Mouse (Mus musculus) WW6 (cell line): Measurements from ENCODE around the gene Pknox1.
"Not testable (repeated sequence)": the region's sequence is repeated elsewhere in the genome, so short reads cannot be mapped to it uniquely, and the experiment has no call there.

Experiments used
- DNase-seq: peaks from one replicate; pipeline ENCODE4 v3.0.0-alpha.2; 2013; ENCODE audit warnings: low read depth, low spot score

Gene Pknox1

DNA sequence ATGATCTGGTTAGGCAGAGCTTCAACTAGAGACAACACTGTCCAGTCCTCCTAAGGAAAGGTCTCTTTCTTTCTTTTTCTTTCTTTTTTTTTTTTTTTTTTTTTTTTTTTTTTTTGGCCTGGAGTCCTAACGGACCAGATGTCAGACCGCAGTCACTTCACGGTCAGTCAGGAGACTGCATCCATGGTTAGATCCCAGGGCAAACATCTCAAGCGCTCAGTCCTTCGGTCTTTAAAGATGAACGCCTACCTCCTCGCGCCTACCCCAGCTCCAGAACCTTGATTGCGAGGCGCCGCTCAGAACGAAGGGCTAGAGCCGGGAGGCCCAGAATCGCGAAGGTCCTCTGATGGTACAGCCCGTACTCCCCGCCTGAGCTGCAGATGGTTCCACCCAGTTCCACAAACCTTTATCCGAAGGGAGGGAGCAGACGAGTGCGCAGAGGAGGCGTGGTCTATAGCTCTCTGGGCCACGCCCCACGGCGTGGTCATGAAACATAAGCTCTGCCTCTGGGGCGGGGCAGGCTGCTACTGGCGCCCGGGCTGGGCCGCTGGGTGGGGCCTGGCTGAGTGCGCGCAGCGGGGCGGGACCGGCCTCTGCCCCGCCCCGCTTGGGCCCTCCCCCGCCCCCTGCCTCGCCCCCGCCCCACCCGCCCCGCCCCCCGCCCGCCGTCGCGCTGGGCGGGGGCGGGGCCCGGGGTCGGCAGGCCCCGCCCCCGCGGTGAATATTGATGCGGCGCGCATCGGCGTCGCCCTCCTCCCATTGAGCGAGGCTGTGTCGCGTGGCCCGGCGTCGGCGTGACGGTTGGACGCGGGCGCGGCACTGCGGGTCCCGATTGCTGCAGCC is at the start of gene Pknox1:
Gene Pknox1 (plus strand): TSS at position 720 of the 843 bp plus-strand sequence.
- DNase-seq = peak; percentile 99

DNA sequence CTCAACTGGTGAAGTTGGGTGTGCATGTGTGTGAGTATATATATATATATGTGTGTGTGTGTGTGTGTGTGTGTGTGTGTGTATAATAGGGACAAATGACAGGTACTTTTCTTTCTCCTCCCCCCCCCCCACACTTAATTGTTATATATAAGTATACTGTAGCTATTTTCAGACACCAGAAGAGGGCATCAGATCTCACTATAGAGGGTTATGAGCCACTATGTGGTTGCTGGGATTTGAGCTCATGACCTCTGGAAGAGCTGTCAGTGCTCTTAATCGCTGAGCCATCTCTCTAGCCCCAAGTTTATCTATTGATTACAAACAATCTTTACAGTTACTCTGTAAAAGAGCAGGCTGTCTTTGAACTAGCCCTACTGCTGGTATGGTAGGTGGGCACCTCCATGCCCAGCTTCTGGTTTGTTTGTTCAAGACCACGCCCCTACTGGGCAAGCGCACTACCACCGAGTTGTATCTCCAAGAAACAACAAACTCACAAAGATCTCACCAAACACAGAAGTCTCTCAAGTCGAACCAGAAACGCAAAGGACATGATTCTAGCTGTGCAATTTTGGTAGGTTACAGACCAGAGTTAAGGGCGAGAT is 45.1 kb upstream of the Pknox1 start:
- DNase-seq = no peak

DNA sequence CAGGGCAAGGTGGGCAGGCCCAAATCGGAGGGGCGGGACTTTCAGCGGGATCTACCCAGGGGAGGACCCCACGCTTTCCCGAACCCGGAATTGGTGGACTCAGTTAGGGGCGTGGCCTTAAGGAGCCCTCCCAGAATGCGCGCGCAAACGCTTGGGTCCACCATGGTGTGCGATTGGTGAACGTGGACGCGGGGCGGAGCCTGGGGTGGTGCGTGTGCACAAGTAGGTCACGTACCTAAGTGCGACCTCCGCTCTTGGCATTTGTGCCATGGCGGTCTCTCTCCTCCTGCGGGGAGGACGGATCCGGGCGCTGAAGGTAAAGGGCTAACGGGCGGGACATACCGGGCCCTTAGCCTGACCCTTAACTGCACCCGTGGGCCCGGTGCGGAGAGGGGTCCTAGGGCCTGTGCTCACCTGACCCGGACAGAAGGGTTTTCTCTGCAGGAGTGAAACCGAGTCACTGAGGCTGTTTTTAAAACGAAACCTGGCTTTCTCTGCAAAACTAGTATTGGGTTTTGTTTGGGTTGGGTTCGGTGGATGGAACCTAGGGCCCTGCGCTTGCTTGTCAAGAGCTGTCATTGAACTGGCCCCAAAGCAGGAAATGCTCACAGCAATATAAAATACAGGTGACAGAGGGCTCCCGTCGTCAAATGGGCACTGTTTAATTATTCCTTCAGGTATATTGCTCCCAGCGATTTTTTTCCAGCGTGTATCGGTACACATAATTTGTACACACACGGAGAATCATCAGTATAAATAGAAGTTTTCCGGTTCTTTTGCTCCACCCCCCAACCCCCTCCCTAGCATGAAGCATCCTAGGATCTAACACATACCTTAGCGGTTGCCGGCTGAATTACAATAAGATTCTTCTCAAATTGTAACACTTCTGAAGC is 44.3 kb upstream of the Pknox1 start, which contains the start of the genes Wdr4 and Ndufv3:
Gene Wdr4 (minus strand): TSS at position 35 of the 893 bp plus-strand sequence.
Gene Ndufv3 (plus strand): TSS at position 170 of the 893 bp plus-strand sequence.
- DNase-seq = peak; percentile 99

DNA sequence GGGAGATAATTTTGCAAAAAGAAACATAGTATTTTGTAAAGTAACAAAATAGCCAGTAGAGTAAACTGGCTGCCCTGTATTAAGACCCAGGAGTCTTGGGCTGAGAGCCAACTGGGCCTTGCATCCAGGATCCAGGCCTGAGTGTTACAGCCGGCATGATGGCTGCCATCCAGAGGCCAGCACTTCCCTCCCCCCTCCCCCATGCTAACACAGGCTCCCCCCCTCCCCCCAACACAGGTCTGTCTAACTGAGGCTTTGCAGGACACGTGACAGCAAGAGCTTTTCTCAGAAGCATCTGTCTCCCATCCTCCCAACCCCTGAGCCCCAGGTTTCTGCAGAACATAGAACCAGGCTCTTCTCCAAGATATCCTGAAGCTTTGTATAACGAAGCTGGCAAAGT is 43.6 kb upstream of the Pknox1 start:
- DNase-seq = no peak

DNA sequence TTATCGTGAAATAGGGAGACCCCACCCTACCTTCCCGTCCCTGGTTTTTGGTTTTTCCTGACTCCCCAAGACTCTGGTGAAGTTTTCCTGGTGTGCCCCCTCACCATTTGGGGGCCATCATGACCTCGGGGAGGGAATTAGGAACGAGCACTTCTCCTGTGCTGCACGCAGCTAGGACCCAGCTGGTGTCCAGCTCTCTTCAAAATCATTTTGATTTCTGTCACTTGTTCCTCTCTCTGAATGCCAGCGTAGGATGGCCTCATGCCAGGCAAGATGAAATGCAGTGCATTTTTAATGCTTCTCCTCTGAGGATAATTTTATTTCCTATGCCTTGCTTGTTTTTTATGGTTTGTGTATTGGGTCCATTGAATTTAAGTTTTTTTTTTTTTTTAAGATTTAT is 42.6 kb upstream of the Pknox1 start:
- no peak for DNase-seq

DNA sequence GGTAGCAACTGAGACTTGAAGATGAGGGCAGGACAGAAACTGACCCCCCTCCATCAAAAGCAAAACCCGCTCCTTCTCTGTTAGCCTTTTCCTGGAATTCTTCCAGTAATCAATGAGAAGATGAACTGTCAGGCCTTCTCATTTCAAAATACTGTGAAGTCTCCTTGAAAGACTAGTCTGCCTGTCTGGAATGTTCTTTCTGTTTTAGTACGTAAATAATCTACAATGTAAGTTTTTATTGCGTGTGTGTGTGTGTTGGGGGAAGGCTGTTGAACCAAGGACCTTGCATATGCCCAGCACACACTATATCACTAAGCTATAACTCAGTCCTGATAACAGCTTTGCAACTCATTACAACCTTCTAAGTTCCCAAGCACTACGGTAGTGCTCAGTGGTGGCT is 39.4 kb upstream of the Pknox1 start:
- DNase-seq = no peak

DNA sequence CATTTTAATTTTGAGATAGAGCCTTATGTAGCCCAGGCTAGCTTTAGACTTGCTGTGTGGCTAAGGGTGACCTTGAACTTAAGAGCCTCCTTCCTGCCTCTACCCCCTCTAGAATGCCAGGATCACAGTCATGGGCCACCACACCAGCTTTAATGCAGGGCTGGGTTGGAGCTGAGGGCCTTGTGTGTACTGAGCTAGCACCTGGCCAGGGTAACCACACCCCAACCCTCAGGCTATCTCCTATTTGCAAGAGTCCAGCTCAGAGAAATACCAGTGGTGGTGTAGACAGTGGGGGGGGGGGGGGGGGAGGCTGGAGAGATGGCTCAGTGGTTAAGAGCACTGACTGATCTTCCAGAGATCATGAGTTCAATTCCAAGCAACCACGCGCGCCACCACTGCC is 38.7 kb upstream of the Pknox1 start:
- peak; percentile 52 for DNase-seq

DNA sequence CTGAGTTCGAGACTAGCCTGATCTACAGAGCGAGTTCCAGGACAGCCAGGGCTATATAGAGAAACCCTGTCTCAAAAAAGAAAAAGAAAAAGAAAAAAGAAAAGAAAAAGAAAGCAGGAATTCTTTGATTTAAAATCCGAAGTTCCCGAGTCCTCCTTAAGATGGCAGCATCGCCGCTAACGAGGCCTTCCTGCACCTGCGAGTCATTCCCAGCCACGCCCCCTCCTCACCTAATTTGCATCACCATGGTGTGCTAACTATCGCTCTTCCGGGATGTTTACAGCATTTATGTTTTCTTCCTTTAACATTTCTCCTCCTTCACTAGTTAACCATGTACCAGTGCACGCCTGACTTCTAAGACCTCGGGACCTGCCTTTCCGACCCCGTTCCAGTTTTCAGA is 35.2 kb upstream of the Pknox1 start:
- peak; percentile 63 for DNase-seq

DNA sequence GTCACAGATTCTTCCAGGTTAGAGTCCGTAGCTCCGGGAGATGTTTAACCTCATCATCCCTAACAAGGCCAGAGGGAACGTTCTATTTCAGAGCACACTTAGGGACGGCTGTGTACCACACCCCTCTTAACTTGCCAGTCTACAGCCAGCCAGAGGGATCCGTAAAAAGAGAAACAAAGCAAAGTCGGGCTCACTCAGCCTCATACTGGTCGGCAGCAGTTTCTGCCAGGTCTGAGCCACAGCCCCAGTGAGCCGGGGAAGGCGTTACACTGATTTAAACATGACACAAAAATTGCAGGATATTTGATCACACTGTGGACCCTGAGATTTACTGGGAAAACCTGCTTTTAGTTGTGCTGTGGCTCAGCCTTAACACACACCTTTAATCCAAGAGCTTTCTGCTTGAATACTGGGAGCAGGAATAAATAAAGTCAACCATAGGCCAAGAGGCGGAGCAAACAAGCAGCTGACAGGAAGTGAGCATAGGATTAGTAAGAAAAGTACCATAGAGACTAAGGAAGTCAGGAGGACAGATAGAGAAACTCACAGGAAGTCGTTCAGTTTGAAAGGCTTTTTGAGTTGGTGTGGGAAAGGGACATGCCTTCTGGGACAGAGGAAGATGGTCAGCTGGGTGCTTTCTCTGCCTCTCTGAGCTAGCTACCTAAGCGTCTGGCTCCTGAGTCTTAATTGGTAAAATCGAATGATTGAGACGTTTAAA is 32.9 kb upstream of the Pknox1 start:
- DNase-seq = no peak

DNA sequence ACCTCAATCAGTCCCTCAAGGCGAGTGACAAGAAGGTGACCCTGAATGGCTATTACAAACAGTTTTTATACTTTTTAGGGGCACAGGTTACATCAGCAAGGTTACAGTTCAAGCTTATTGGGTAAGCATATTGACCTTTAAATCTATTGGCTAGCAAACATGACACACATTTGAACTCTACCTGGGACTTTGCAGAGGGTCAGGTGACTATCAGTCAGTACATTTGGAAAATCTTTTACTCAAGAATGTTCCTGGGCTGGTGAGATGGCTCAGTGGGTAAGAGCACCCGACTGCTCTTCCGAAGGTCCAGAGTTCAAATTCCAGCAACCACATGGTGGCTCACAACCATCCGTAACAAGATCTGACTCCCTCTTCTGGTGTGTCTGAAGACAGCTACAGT is 32.2 kb upstream of the Pknox1 start:
- DNase-seq = not testable (repeated sequence)

DNA sequence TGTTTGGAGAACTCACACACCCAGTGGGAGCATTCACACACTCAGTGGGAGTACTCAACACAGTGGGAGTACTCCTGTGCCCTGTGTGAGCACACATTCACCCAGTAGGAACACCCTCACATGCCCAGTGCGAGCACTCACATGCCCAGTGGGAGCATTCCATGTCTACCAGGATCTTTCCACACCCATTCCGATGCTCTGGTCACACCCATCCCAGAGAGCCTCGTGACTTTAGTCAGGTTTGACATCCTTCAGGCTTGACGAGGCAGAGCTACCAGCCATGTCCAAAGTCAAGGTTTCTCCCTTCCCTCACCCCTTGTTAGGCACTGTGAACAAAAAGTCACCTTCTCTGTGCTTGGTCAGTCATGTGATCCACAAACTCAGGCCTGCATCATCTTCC is 29.2 kb upstream of the Pknox1 start:
- DNase-seq = no peak

DNA sequence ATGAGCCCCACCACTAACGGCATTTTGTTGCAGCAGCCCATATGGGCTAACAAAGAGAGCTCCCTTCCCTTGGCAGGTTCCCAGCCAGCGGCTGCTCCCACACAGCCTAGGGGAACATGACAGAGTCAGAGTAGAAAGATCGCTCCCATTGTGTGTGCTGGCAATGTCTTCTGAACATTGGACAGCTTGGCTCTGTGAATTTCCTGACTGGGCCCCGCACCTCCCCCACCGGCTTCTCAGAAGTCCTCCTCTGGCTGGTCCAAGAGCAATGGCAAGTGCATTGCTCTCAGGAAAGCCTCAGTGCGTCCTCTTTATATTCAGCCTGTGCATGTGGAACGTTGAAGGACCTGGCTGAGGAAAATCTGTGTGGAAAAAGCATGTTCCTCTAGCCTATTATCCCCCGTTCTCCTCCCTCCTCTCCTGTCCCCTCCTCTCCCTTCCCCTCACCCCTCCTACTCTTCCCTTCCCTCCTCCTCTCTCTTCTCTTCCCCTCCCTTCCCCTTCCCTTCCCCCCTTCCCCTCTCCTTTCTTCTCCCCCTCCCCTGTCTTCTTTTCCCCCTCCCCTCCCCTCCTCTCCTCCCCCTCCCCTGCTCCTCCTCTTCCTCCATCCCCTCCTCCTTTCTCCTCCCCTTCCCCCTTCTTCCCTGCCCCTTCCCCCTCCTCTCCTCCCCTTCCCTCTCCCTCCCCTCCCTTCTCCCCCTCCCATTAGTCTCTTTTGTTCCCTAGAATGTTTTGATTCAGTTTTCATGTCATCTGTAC is 28.5 kb upstream of the Pknox1 start:
- DNase-seq = no peak

DNA sequence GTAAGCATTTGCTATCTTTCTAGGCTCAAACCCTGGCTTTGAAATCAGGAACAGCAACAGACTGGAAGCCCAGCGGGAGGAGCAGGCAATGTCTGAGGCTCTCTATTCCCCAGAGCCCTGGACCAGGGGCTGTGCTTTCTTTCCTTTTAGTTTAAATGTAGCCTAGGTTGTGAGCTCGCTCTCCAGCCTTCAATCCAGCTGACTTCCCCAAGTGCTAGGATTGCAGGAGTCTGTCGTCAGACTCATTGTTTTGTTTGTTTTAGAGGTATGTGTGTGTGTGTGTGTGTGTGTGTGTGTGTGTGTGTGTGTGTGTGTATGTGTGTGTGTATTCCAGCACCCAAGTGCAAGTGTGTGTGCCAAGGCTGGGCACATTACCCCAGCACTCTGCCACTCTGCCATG is 24.4 kb upstream of the Pknox1 start:
- DNase-seq = no peak

DNA sequence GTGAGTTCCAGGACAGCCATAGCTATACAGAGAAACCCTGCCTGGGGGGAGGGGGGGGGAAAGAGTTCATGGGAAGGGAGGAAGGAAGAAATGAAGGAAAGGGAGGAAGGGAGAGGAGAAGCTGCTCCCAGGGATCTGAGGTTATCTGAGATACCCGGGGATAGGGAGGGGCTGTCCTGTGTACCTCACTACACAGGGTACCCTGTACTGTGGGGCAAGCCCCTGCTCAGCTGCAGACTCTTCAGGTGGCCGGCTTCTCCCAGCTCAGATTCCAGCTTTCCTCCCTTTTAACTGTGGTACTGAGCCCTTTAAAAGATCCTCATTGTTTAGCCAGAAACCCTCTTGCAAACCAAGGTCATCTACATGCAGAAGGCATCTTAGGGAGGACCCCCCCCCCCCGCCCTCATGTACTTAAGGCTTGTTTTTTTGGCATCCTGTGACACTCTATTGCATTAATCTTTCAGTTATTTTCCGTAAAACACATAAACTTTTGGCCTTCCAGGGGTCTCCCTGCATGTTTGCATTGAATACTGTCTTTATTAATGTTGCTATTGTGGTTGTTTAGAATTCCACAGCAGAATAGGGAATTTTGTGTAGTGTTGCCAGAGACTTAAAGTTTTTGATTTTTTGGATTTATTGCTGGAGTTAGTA is 23.6 kb upstream of the Pknox1 start:
- DNase-seq = no peak

DNA sequence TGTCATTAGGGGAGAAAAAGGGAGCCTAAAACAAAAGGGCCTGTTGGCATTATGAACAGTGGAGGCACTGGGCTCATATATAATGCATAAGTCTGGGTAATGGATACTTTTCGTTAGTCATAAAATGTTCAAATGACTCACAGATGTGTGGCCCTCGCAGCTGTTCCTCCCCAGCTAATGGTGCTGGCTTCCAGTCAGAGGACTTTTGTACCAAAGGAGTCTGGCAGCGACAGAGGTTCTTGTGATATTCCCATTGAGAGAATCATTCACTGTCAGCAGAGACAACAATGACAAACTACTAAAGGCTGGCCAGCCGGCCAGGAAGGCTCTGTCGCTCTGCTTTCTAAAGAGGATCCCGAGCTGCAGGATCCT is 23.1 kb upstream of the Pknox1 start:
- no peak for DNase-seq

DNA sequence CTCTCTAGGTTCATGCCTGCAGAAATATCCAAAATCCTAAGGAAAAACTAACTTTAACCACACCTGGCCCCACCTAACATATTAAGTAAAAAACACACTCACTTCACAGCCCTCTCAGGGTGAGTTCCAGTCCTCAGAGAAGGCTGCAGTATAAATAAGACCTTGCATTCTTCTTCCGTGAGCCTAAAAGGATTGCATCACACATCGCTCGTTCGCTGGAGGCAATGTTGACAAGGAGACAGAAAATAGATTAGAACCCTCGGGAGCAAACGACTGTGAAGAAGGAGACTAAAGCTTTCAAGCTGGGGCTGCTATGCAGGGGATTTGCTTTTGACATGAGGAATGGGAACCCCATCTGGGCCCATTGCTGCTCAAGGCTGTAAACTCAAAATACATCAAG is 21.0 kb upstream of the Pknox1 start:
- DNase-seq = no peak

DNA sequence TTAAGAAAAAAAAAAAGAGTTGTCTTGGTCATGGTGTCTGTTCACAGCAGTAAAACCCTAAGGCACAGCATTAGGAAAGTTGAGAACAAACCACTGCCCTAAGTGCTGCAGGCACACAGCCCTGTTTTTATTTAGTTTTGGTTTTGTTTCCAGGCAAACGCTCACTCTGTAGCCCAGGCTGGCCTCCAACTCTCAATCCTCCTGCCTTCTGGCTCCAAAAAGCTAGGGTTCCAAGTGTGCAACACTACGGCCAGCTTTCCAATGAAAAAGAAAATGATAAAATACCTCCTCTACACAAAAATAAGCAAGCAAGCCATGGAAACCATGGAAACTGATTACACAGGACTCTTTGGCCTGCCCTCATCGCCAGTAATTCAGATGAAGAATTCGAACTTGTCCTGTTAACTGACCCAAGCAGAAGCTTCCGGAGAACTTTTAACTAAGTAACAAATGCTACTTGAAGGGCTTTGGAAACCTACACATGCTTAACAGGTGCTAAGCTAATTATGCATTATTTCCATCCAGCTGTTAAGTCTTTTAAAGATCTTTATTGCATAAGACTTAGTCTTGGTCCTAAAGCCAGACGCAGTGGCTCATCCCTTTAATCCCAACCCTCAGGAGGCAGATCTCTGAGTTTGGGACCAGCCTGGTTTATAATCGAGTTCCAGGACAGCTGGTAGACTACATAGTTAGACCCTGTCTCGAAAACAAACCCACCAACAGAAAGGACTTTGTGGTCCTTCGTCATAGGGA is 17.9 kb upstream of the Pknox1 start:
- no peak for DNase-seq

DNA sequence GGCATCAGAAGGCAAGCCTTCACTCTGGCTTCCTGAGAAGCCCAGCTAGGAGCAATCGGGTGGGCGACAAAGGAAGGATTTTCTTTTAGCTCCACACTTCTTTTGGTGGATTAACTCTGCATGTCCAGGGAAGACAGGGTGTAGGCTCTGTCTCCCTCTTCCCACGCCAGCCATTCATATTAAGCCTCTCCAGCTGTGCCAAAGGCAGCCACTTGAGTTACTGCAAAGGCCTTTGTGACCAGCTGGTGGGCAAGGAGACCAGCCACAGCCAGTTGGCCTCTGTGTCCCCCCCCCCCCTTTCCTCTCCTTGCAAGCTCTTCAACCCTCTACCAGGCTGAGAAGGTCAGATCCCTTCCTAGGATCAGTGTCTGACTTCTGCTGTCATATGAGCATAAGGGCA is 16.6 kb upstream of the Pknox1 start:
- DNase-seq = no peak

DNA sequence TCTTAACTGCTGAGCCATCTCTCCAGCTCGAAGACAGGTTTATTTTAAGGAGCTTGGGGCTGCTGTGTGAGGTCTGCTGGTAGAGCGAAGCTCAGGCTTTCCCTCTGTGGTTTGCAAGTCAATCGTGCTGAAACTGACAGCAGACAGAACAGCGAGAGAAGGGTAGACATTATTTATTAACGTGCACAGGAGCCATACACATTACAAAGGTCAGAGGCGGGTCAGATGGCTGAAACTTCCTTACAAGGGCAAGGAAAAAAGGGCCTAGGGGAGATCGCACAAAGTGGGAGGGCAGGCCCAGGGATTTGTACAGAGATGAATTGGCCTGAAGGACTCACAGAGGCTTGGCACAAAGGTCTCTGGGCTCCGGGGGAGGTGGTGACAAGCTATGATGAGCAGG is 15.1 kb upstream of the Pknox1 start:
- no peak for DNase-seq

DNA sequence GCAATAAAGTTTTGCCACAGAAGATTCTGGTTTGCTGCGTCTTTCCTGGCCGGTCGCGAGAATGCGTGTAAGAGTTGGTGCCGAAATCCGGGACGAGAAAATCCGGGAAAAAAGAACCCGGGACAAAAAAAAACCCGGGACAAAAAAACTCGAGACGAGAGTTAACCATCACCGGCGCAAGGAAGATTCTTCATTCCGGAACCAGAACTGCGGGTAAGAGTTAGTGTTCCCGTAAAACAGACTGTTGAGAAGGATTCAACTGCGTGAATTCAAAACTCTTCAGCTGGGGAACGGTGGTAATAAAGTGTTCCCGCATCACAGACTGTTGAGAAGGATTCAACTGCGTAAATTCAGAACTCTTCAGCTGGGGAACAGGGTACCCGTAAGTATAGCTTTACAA is 11.9 kb upstream of the Pknox1 start:
- not testable (repeated sequence) for DNase-seq
